In the genomic region with DNA sequence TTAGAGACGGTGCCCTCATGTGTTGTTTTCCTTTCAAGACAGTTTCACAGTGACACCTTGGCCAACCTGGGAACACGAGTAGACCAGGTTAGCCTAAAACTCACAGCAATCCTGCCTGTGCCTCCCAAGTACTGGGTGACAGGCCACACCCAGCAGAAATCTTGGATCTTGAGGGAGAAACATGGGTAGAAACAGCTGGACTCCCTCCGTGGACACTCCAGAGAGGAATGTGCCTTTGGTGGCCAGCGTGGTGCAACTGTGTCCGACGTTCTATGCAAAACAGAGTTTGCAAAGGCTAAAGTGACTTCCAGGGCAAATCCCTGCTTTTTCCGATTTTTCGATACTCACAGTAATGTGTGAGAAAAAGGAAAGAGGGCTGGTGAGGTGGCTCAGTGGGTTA, we compare ENCODE assay signal across 12 mouse cellular contexts. TPM values are rescaled to one million over a fixed set of nuclear protein-coding genes. Genes with fewer than 3 reads are reported as not detected.
"Had no signal": no experiment of that assay in that cellular context is flagged by ENCODE, and none has a peak within 500 bp of the region (broad histone marks: within the 10 kb centered on the region; RNA-seq: fewer than 3 reads in every experiment).

No protein-coding gene starts in this region.

- H3K36me3 ChIP-seq: limb, embryonic 15.5 days had no signal

- H3K27ac ChIP-seq: kidney, embryonic 15.5 days; limb, embryonic 15.5 days; liver, embryonic 14.5 days; macrophage; midbrain, embryonic 13.5 days had no signal

- DNase-seq: kidney, adult 2 months; kidney, postnatal 25 days; right cerebral cortex, postnatal 14 days; thymus, postnatal 4 days had no signal

- ATAC-seq: intestine, embryonic 16.5 days; midbrain, embryonic 13.5 days had no signal

- H3K27me3 ChIP-seq: kidney, embryonic 15.5 days; limb, embryonic 15.5 days; midbrain, embryonic 13.5 days had no signal

- H3K4me2 ChIP-seq: kidney, embryonic 15.5 days; limb, embryonic 15.5 days; midbrain, embryonic 13.5 days had no signal

- H3K9ac ChIP-seq: kidney, embryonic 15.5 days; limb, embryonic 15.5 days; liver, embryonic 14.5 days; midbrain, embryonic 13.5 days had no signal

- H3K4me1 ChIP-seq: kidney, embryonic 15.5 days; midbrain, embryonic 13.5 days had no signal

- H3K9me3 ChIP-seq: kidney, embryonic 15.5 days; limb, embryonic 15.5 days; midbrain, embryonic 13.5 days had no signal

- H3K4me3 ChIP-seq: kidney, embryonic 15.5 days; limb, embryonic 15.5 days; megakaryocyte, embryonic 14.5 days; midbrain, embryonic 13.5 days had no signal

RNA-seq across cellular contexts. Expression of a gene that starts 43.8 kb away (rescaled TPM):
- polyA plus RNA-seq: kidney, embryonic 15.5 days; midbrain, embryonic 13.5 days; midbrain, postnatal 0 days had no signal
